Mouse (Mus musculus): ENCODE results near the gene Rps26. TPM values are rescaled to one million over a fixed set of nuclear protein-coding genes. Genes with fewer than 3 reads are reported as not detected.

The Rps26 gene
- polyA plus RNA-seq (2015; fragmentation: Nextera tagmentation; extraction: Ambion mirVana), result 296 and 352 TPM in 2 replicates

DNA sequence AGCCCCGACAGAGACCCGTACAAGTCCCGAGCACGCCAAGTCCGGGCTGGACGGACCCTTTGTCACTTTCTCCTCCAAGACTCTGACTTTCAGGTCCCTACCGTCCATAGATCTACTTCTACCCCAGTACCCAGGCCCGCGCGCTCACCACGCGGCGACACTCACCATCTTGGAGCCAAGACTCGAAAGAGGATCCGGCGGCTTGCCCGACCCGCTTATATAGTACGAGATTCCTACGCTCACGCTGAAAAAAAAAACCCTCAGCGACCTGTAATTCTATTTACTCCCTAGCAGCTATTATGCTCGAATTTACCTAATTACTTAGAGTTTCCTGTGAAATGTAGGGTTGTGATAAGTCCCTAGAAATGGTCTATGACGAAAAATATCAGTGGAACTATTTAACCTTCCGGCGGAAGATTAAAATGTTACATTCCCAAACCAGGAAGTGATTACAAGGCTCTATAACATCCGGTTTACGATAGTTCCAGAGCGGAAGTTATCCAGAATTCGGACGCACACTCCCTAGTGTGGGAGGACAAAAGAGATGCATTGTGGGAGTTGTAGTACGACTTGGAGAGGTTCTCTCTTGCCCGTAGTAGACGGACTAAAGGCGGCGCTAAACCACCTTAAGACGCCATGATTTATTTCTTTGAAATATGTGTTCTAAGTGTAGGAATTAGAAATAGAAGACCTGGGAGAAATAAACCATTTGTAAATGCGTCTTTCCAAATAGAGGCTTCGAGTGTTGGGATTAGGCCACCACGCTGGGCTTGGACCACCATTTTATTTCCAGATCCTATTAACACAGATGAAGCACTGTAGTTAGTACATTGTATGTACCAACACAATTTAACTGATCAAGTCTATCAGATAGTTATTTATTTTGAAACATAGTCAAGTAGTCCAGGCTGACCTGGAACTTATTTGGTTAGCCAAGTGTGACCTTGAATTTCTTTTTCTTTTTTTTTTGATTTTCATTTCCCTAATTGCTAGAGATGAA lies at the start of gene Rps26:
Rps26 (minus strand) TSS at position 437 of the 1,000 bp plus-strand sequence.
- Histone ChIP-seq H3K36me3 (replicated peaks) (peaks cover 39% of the 10 kb centered on the region), H3K9ac (peak within 1 kb of the TSS; percentile 80), H3K4me3 (replicated peaks) (peak within 1 kb of the TSS; percentile 80), H3K4me2 (peak within 1 kb of the TSS; percentile 84), H3K9me3 (replicated peaks) (no peaks in the 10 kb centered on the region), H3K27me3 (no peaks in the 10 kb centered on the region), H3K27ac (replicated peaks) (peak within 1 kb of the TSS; percentile 77), H3K4me1 (replicated peaks) (peaks cover 62% of the 10 kb centered on the region)
- WGBS (ENCODE audit: insufficient replicate concordance), result 1% methylated on average over 40 of the region's 40 CpGs
- peak; percentile 92 for ATAC-seq (ENCODE audit: insufficient read depth)

DNA sequence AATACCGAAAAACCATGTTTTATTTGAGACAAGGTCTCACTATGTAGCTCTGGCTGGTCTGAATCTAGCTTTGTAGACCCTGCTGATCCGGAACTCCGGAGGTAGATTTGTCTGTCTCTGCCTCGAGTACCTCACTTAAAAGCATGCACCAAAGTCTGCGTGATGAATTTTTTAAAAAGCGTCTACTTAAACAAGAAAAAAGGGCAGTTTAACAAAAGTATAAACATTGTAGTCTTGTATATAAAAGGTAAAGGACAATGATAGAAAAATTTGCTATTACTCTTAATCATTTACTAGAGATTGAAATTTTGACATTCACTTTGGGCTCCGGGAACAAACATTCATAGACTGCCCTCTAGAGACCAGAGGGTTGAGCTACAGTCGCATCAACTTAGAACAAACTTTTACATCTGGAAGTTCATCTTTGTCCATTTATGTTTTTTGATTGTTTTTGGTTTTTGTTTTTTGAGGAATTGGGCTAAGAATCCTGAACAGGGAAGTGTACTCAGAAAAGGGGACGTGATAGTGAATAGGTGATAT lies 48.0 kb upstream of the Rps26 start:
- Histone ChIP-seq H3K27ac (replicated peaks) (peak overlapping the region; percentile 73), H3K36me3 (replicated peaks) (peaks cover 6% of the 10 kb centered on the region), H3K27me3 (peaks cover 41% of the 10 kb centered on the region), H3K4me3 (replicated peaks) (peak overlapping the region; percentile 79), H3K9me3 (replicated peaks) (no peaks in the 10 kb centered on the region), H3K9ac (peak overlapping the region; percentile 69), H3K4me2 (peak overlapping the region; percentile 97), H3K4me1 (replicated peaks) (peaks cover 19% of the 10 kb centered on the region)
- peak; percentile 6; the same call in 1 of the 2 replicates for ATAC-seq (ENCODE audit: insufficient read depth)
- WGBS (ENCODE audit: insufficient replicate concordance), result 1% methylated on average over 9 of the region's 9 CpGs

DNA sequence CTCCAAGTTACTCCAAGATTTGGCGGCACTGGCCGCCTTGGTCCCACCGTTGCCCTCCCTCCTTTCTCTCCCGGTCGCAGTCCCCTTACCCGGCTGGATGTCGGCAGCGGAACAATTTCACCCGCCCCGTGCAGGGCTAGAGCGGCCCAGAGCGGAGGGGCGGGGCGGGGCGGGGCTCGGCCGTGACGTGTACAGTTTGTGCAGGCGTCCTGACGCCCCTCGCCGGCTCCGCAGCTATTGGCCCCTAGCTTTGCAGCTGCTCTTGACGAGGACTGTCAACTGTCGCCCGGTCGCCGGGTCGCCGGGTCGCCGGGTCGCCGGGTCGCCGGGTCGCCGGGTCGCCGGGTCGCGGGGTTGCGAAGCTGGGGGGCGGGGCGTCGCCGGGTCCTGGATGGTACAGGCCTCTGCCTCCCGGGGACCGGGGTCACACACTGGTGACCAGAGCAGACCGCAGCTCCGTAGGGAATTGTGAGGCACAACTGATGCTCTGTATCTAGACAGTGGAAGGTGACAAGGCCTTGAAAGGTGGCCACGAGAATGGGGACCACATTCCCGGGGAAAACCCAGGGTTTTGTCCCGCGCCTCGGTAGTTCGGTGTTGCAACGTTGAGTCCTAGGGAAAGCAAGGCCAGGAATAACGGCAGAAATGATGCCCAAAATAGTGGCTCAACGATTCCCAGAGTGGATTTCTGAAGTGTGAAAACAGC lies 47.4 kb upstream of the Rps26 start, which contains the start of gene Suox:
Suox (minus strand) TSS at position 311 of the 706 bp plus-strand sequence.
- peak within 1 kb of the TSS; percentile 69 for H3K9ac ChIP-seq
- peaks cover 25% of the 10 kb centered on the region for H3K4me1 ChIP-seq (replicated peaks)
- no peaks in the 10 kb centered on the region for H3K9me3 ChIP-seq (replicated peaks)
- peak; percentile 95 for ATAC-seq (ENCODE audit: insufficient read depth)
- H3K27ac ChIP-seq (replicated peaks), result peak within 1 kb of the TSS; percentile 73
- peaks cover 47% of the 10 kb centered on the region for H3K27me3 ChIP-seq
- peak within 1 kb of the TSS; percentile 79 for H3K4me3 ChIP-seq (replicated peaks)
- H3K4me2 ChIP-seq, result peak within 1 kb of the TSS; percentile 97
- under 1% methylated on average over 60 of the region's 60 CpGs for WGBS (ENCODE audit: insufficient replicate concordance)
- peaks cover under 1% of the 10 kb centered on the region; the same call in 1 of the 2 replicates for H3K36me3 ChIP-seq (replicated peaks)

DNA sequence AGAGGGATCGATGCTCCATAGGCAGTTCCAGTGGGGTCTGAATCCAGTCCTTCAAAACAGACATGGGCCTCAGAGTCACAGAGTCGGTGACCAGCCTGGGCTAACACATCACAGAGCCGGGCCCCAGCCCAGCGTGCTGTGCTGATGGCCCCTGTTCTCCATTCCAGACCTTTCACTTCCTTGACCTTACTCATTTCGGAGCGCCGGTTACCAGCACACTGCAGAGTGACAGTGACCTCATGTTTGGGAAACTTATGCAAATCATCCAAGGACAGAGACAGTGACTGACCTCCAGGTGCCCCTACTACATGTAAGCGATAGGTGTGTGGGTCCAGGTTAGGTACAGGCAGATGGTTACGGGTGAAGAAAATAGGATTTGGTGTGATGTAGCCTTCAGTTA lies 44.6 kb upstream of the Rps26 start:
- Histone ChIP-seq H3K4me1 (replicated peaks) (peaks cover 32% of the 10 kb centered on the region), H3K4me2 (no peak overlapping the region), H3K4me3 (replicated peaks) (no peak overlapping the region), H3K9ac (no peak overlapping the region), H3K27ac (replicated peaks) (no peak overlapping the region), H3K9me3 (replicated peaks) (no peaks in the 10 kb centered on the region), H3K27me3 (peaks cover 65% of the 10 kb centered on the region), H3K36me3 (replicated peaks) (no peaks in the 10 kb centered on the region)
- 79% methylated on average over 9 of the region's 9 CpGs for WGBS (ENCODE audit: insufficient replicate concordance)
- ATAC-seq (ENCODE audit: insufficient read depth), result no peak

DNA sequence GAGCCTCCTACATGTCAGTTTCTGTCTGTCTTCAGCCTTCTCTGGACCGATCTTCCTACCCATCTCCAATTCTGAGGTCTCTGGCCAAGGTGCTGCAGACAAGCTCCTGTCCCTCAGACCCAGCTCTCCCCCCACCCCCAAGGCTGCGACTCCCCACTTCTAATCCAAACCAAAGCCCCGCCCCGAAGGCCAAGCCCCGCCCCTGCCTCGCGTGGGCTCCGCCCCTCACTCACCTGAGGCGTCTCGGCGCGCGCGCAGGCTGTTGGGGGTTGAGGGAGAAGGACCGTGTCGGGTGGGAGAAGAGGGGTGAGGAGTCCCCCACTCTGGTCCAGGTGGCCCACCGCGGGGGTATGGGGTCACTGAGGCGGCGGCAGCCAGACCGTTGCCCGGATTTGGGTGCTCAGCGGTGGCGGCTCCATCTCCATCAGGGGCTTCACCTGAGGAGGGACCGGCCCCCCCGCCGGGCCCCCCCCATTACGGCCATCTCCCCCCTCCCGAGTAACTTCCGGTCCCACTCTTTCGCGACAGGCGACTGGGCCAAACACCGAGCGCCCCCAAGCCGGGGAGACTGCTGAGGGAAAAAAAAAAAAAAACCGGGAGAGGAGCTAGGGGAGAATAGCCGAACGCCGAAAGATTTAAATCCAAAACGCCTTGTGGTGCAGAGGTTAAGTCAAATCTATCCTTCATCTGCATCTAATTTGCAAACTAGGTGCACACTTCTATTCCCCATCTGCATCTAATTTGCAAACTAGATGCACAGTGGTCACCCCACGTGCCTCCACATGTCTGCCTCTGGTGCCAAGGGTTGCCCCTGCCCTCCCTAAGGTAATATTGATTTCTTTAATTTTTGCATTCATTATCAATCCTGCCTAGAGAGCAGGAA lies 42.5 kb upstream of the Rps26 start:
- Histone ChIP-seq H3K4me3 (replicated peaks) (peak overlapping the region; percentile 57), H3K27ac (replicated peaks) (no peak overlapping the region), H3K36me3 (replicated peaks) (no peaks in the 10 kb centered on the region), H3K9me3 (replicated peaks) (no peaks in the 10 kb centered on the region), H3K9ac (peak overlapping the region; percentile 33; the same call in 1 of the 2 replicates), H3K27me3 (peaks cover 65% of the 10 kb centered on the region), H3K4me2 (peak overlapping the region; percentile 78), H3K4me1 (replicated peaks) (peaks cover 49% of the 10 kb centered on the region)
- 3% methylated on average over 42 of the region's 42 CpGs for WGBS (ENCODE audit: insufficient replicate concordance)
- no peak for ATAC-seq (ENCODE audit: insufficient read depth)

DNA sequence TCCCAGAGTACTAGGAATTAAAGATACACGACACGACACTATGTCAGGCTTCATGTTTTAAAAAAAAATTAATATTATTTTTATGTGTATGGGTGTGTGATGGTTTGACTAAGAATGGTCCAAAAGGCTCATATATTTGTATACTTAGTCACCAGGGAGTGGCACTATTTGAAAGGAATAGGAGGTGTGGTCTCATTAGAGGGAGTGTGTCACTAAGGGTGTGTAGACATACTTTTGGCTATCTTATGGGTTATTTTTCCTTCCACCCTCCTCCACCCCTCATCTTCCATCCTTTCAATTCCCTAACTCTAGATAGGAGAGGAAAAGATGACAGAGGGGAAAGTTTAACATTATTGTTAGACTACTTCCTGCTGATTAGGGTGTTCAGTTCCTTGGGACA lies 39.3 kb upstream of the Rps26 start:
- Histone ChIP-seq H3K27me3 (peaks cover 42% of the 10 kb centered on the region), H3K36me3 (replicated peaks) (no peaks in the 10 kb centered on the region), H3K4me2 (peak overlapping the region; percentile 47; the same call in 1 of the 2 replicates), H3K9me3 (replicated peaks) (no peaks in the 10 kb centered on the region), H3K4me3 (replicated peaks) (no peak overlapping the region), H3K27ac (replicated peaks) (peak overlapping the region; percentile 65), H3K4me1 (replicated peaks) (peaks cover 52% of the 10 kb centered on the region), H3K9ac (no peak overlapping the region)
- ATAC-seq (ENCODE audit: insufficient read depth), result no peak
- 88% methylated on average over 2 of the region's 2 CpGs for WGBS (ENCODE audit: insufficient replicate concordance)

DNA sequence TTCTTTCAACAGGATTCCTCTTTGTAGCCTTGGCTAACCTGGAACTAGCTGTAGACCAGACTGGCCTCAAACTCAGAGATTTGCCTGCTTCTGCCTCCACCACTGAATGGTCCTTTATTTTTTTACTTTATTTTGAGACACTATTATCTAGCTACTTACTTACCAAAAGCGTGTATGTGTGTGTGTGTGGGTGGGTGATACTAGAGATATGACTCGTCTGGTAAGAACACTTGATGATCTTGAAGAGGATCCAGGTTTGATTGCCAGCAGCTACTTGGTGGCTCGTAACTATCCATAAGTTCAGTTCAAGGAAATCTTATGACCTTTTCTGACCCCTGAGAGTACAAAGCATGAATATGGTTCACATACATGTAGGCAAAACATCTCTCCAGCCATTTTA lies 38.8 kb upstream of the Rps26 start:
- peaks cover 52% of the 10 kb centered on the region for H3K4me1 ChIP-seq (replicated peaks)
- H3K4me2 ChIP-seq, result peak overlapping the region; percentile 47
- peak overlapping the region; percentile 65 for H3K27ac ChIP-seq (replicated peaks)
- H3K9me3 ChIP-seq (replicated peaks), result no peaks in the 10 kb centered on the region
- WGBS (ENCODE audit: insufficient replicate concordance), result 24% methylated on average over 3 of the region's 3 CpGs
- peak; percentile 75 for ATAC-seq (ENCODE audit: insufficient read depth)
- H3K4me3 ChIP-seq (replicated peaks), result no peak overlapping the region
- H3K27me3 ChIP-seq, result peaks cover 40% of the 10 kb centered on the region
- H3K36me3 ChIP-seq (replicated peaks), result no peaks in the 10 kb centered on the region
- no peak overlapping the region for H3K9ac ChIP-seq

DNA sequence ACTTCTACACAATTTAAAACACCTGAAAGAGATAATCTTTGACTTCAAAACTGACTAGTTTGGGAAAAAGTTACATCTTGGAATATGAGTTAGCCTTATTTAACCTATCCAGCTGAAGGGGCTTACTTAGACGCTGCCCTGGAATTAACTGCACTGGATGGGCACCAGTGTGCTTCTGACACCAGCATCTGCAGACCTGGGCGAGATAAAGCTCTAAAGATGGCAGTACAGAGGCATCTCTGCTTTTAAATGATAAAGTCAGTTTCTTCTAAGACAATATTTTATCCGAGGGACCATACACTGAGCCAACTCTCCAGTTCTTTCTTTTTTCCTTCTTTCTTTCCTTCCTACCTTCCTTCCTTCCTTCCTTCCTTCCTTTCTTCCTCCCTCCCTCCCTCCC lies 38.3 kb upstream of the Rps26 start:
- Histone ChIP-seq H3K27me3 (peaks cover 36% of the 10 kb centered on the region), H3K36me3 (replicated peaks) (no peaks in the 10 kb centered on the region), H3K9me3 (replicated peaks) (no peaks in the 10 kb centered on the region), H3K27ac (replicated peaks) (peak overlapping the region; percentile 65), H3K4me1 (replicated peaks) (peaks cover 52% of the 10 kb centered on the region), H3K4me3 (replicated peaks) (no peak overlapping the region), H3K9ac (no peak overlapping the region), H3K4me2 (peak overlapping the region; percentile 47)
- peak; percentile 81 for ATAC-seq (ENCODE audit: insufficient read depth)
- WGBS (ENCODE audit: insufficient replicate concordance), result 20% methylated on average over 3 of the region's 3 CpGs

DNA sequence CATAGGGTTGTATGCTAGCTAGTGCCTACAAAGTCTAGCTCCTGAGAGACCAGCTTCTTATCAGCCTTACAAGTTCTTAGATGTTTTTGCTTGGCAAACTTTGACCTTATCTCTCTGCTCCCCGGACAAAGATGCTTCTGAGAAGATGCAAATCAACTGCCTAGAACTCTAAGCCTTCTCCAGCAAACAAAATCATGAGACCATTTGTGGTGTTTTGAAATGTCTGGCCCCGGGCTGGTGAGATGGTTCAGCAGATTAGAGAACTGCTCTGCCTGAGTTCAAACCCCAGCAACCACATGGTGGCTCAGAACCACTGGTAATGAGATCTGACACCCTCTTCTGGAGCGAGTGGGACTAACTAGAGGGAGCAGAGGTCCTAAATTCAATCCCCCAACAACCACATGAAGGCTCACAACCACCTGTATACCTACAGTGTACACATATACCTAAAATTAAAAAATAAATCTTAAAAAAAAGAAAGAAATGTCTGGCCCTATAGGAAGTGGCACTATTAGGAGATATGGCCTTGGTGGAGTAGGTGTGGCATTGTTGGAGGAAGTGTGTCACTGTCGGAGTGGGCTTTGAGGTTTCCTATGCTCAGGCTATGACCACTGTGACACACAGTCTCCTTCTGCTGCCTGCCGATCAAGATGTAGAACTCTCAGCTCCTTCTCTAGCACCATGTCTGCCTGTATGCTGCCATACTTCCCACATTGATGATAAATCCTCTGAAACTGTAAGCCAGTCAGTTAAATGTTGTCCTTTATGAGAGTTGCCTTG lies 37.1 kb upstream of the Rps26 start:
- Histone ChIP-seq H3K27me3 (peaks cover 35% of the 10 kb centered on the region), H3K4me1 (replicated peaks) (peaks cover 43% of the 10 kb centered on the region), H3K27ac (replicated peaks) (peak overlapping the region; percentile 65; the same call in 1 of the 2 replicates), H3K4me3 (replicated peaks) (no peak overlapping the region), H3K9me3 (replicated peaks) (no peaks in the 10 kb centered on the region), H3K4me2 (no peak overlapping the region), H3K9ac (no peak overlapping the region), H3K36me3 (replicated peaks) (no peaks in the 10 kb centered on the region)
- no peak for ATAC-seq (ENCODE audit: insufficient read depth)
- 9% methylated on average over 5 of the region's 5 CpGs for WGBS (ENCODE audit: insufficient replicate concordance)

DNA sequence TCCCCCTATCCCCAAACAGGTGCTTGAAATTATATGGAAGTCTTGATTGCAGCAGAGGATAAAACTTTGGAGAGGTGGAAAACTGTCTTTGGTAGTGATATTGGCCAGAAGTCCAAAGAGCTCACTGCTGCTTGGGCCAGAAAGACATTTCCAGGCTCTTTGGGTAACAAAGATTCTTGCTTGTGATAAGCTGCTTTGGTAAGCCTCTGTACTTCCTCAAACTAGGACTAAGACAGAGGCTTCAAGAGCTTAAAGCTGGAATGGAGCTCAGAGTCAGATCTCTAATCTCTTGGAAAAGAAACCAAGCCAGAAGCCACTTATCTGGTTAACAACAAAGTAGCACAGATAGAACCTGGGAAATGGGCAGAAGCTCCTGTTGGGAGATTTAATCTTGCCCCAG lies 35.9 kb upstream of the Rps26 start:
- peaks cover 34% of the 10 kb centered on the region for H3K27me3 ChIP-seq

More for the DNA sequence above, 35.9 kb upstream of the Rps26 start:
- H3K27ac ChIP-seq (replicated peaks), result no peak overlapping the region
- peaks cover 40% of the 10 kb centered on the region for H3K4me1 ChIP-seq (replicated peaks)
- H3K9ac ChIP-seq, result no peak overlapping the region
- no peak for ATAC-seq (ENCODE audit: insufficient read depth)
- H3K9me3 ChIP-seq (replicated peaks), result no peaks in the 10 kb centered on the region
- no peaks in the 10 kb centered on the region for H3K36me3 ChIP-seq (replicated peaks)
- no peak overlapping the region for H3K4me2 ChIP-seq
- no peak overlapping the region for H3K4me3 ChIP-seq (replicated peaks)
